Mouse (Mus musculus) inflammation-experienced regulatory T-cells (primary cell): ENCODE results near the gene Zcchc13. TPM values are rescaled to one million over a fixed set of nuclear protein-coding genes. Genes with fewer than 3 reads are reported as not detected.

Source experiments
- polyA plus RNA-seq, 2 experiments: library from polyadenylated mRNA; unstranded; fragments of 100-300 nt; shearing (Covaris generic); gene quantifications; one replicate each; pipeline ENCODE4 v1.2.1; 2017

The Zcchc13 gene
- not detected for polyA plus RNA-seq

GRCm38 (mm10) chrX:103630303-103630702 lies at the start of gene Zcchc13:
Gene Zcchc13 (plus strand): TSS chrX:103630586.

Other genes starting within 250 kb of the Zcchc13 start
- gene Tsx, start 216.1 kb upstream of the Zcchc13 start, polyA plus RNA-seq: under 1 TPM in 1 of 2 experiments, not detected in 1; 0.86 TPM
- not detected for gene Gm26992, start 208.6 kb upstream of the Zcchc13 start, polyA plus RNA-seq
- under 1 TPM in 1 of 2 experiments, not detected in 1; 0.22 TPM for gene Slc16a2, start 191.4 kb downstream of the Zcchc13 start, polyA plus RNA-seq